ENCODE assay signal across 12 mouse cellular contexts in the genomic region with DNA sequence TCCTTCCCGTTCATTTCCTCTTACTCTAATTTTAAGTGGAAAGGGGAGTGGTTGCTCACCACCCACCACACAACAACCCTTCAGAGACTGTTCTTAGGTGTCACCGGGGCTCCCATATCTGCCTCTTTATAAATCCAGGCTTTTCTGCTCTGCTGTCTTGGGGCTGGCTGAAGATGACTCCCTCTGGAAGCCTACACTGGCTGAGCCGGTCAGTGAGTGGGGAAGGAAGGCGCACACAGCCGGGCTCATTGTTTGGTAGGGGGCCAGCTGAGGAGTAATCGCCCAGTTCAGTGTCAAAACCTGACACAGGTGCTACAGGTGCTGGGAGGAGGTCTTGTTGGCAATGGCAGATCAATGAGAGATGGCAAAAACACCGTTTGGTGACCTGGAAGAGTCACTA. TPM values are rescaled to one million over a fixed set of nuclear protein-coding genes. Genes with fewer than 3 reads are reported as not detected.
DNase-seq lines count a peak whose midpoint lies in the region; ATAC-seq and TF ChIP-seq lines count a peak whose summit lies in the region.
"Had no signal": no experiment of that assay in that cellular context is flagged by ENCODE, and none has a peak within 500 bp of the region (broad histone marks: within the 10 kb centered on the region; RNA-seq: fewer than 3 reads in every experiment).

No protein-coding gene starts in this region.

- H3K27me3 ChIP-seq in liver, embryonic 15.5 days: peaks cover 48% of the 10 kb centered on the region
- H3K27me3 ChIP-seq: hindbrain, embryonic 15.5 days had no signal

- no peak for TF ChIP-seq CTCF in layer of hippocampus, adult 2 months (conservative IDR thresholded peaks at IDR 0.05)

- H3K4me1 ChIP-seq in liver, embryonic 15.5 days (replicated peaks): peaks cover 14% of the 10 kb centered on the region; the same call in 1 of the 2 replicates

- peak overlapping the region; percentile 24; the same call in 1 of the 2 replicates for H3K4me3 ChIP-seq in layer of hippocampus, adult 2 months
- no peak overlapping the region for H3K4me3 ChIP-seq in liver, embryonic 15.5 days (replicated peaks)
- H3K4me3 ChIP-seq: hindbrain, embryonic 15.5 days; limb, embryonic 12.5 days; midbrain, embryonic 12.5 days; neural tube, embryonic 13.5 days had no signal

- no peaks in the 10 kb centered on the region for H3K9me3 ChIP-seq in liver, embryonic 15.5 days (replicated peaks)
- H3K9me3 ChIP-seq: hindbrain, embryonic 15.5 days; limb, embryonic 12.5 days; midbrain, embryonic 12.5 days; neural tube, embryonic 13.5 days had no signal

- H3K36me3 ChIP-seq in liver, embryonic 15.5 days (replicated peaks): no peaks in the 10 kb centered on the region
- H3K36me3 ChIP-seq: hindbrain, embryonic 15.5 days; limb, embryonic 12.5 days; midbrain, embryonic 12.5 days; neural tube, embryonic 13.5 days had no signal

- H3K9ac ChIP-seq in liver, embryonic 15.5 days: no peak overlapping the region
- H3K9ac ChIP-seq: hindbrain, embryonic 15.5 days; limb, embryonic 12.5 days; midbrain, embryonic 12.5 days; neural tube, embryonic 13.5 days had no signal

- 17% methylated on average over 7 of the region's 7 CpGs for WGBS in liver, embryonic 15.5 days (ENCODE audit: insufficient replicate concordance)

- peak; percentile 8; the same call in 1 of the 2 replicates for ATAC-seq in granulocyte monocyte progenitor cell, adult 5-6 weeks (replicated peaks; ENCODE audit: poor library complexity, severe bottlenecking)
- ATAC-seq in liver, embryonic 15.5 days (ENCODE audit: insufficient read depth): no peak
- ATAC-seq in CD4-positive, CD25-positive, alpha-beta regulatory T cell, adult 4 months: no peak

- H3K27ac ChIP-seq in layer of hippocampus, adult 2 months: no peak overlapping the region
- no peak overlapping the region for H3K27ac ChIP-seq in liver, embryonic 15.5 days (replicated peaks)
- H3K27ac ChIP-seq: hindbrain, embryonic 15.5 days; midbrain, embryonic 12.5 days had no signal

- DNase-seq in layer of hippocampus, adult 2 months (ENCODE audit: low spot score in 2 of 2): no peak
- DNase-seq in layer of hippocampus, postnatal 25 days (ENCODE audit: extremely low spot score in 1 of 2, low spot score in 1 of 2): no peak
- DNase-seq in MN1 (ENCODE audit: low spot score): peak; percentile 67
- DNase-seq in cerebellum, adult 18-20 months: no peak
- no peak for DNase-seq in cerebellum, adult 11 months

- H3K4me2 ChIP-seq in liver, embryonic 15.5 days: peak overlapping the region; percentile 35
- H3K4me2 ChIP-seq: midbrain, embryonic 12.5 days had no signal

RNA-seq across cellular contexts. Expression of gene Cfap45, which starts 5.4 kb away (rescaled TPM):
- total RNA-seq in layer of hippocampus, adult 2 months (2021): 1 to 10 TPM; 4.2 to 4.8 TPM
- total RNA-seq in layer of hippocampus, postnatal 25 days (2021): 1 to 10 TPM; 3.1 to 3.9 TPM
- not detected in 2 replicates for total RNA-seq in granulocyte monocyte progenitor cell, adult 5-6 weeks (2014; fragmentation: Nextera tagmentation)
- total RNA-seq in granulocyte monocyte progenitor cell, adult 5-6 weeks (2017): 0.46 TPM in 1 of 2 replicates, not detected in the other
- polyA plus RNA-seq in liver, embryonic 15.5 days (2015; fragmentation: Nextera tagmentation; extraction: Ambion mirVana): 0.29 and 0.43 TPM in 2 replicates
- polyA plus RNA-seq in CD4-positive, CD25-positive, alpha-beta regulatory T cell, adult 4 months (2017; shearing (Covaris generic)): under 1 TPM in 1 of 2 experiments, not detected in 1; 0.69 TPM

RNA-seq across cellular contexts. Expression of gene Tagln2, which starts 26.1 kb away (rescaled TPM):
- 10 to 100 TPM in 1 of 2 experiments, 1 to 10 TPM in 1; 7.9 to 13.1 TPM for total RNA-seq in layer of hippocampus, adult 2 months (2021)
- 10 to 100 TPM; 10.4 to 12.1 TPM for total RNA-seq in layer of hippocampus, postnatal 25 days (2021)
- total RNA-seq in granulocyte monocyte progenitor cell, adult 5-6 weeks (2014; fragmentation: Nextera tagmentation): 629 and 731 TPM in 2 replicates
- 281 and 350 TPM in 2 replicates for total RNA-seq in granulocyte monocyte progenitor cell, adult 5-6 weeks (2017)
- 121 and 125 TPM in 2 replicates for polyA plus RNA-seq in liver, embryonic 15.5 days (2015; fragmentation: Nextera tagmentation; extraction: Ambion mirVana)
- polyA plus RNA-seq in CD4-positive, CD25-positive, alpha-beta regulatory T cell, adult 4 months (2017; shearing (Covaris generic)): 100 to 1,000 TPM; 226 to 278 TPM

RNA-seq across cellular contexts. Expression of gene Vsig8, which starts 29.8 kb away (rescaled TPM):
- under 1 TPM; 0.41 to 0.61 TPM for total RNA-seq in layer of hippocampus, adult 2 months (2021)
- under 1 TPM; 0.39 to 0.56 TPM for total RNA-seq in layer of hippocampus, postnatal 25 days (2021)
- not detected in 2 replicates for total RNA-seq in granulocyte monocyte progenitor cell, adult 5-6 weeks (2014; fragmentation: Nextera tagmentation)
- total RNA-seq in granulocyte monocyte progenitor cell, adult 5-6 weeks (2017): not detected in 2 replicates
- polyA plus RNA-seq in liver, embryonic 15.5 days (2015; fragmentation: Nextera tagmentation; extraction: Ambion mirVana): not detected in 2 replicates
- polyA plus RNA-seq in CD4-positive, CD25-positive, alpha-beta regulatory T cell, adult 4 months (2017; shearing (Covaris generic)): not detected
- polyA plus RNA-seq: limb, embryonic 12.5 days had no signal

RNA-seq across cellular contexts. Expression of gene Igsf9, which starts 44.4 kb away (rescaled TPM):
- total RNA-seq in layer of hippocampus, adult 2 months (2021): 1 to 10 TPM; 5.7 to 9.2 TPM
- total RNA-seq in layer of hippocampus, postnatal 25 days (2021): 1 to 10 TPM; 5.6 to 8.2 TPM
- total RNA-seq in granulocyte monocyte progenitor cell, adult 5-6 weeks (2014; fragmentation: Nextera tagmentation): not detected in 2 replicates
- not detected in 2 replicates for total RNA-seq in granulocyte monocyte progenitor cell, adult 5-6 weeks (2017)
- 0.96 and 1.2 TPM in 2 replicates for polyA plus RNA-seq in liver, embryonic 15.5 days (2015; fragmentation: Nextera tagmentation; extraction: Ambion mirVana)
- polyA plus RNA-seq in CD4-positive, CD25-positive, alpha-beta regulatory T cell, adult 4 months (2017; shearing (Covaris generic)): 1 to 10 TPM in 1 of 2 experiments, not detected in 1; 1.1 TPM

RNA-seq across cellular contexts. Expression of gene Slamf9, which starts 50.8 kb away (rescaled TPM):
- under 1 TPM in 1 of 2 experiments, not detected in 1; 0.38 TPM for total RNA-seq in layer of hippocampus, adult 2 months (2021)
- total RNA-seq in layer of hippocampus, postnatal 25 days (2021): not detected
- not detected in 2 replicates for total RNA-seq in granulocyte monocyte progenitor cell, adult 5-6 weeks (2014; fragmentation: Nextera tagmentation)
- 0.26 TPM in 1 of 2 replicates, not detected in the other for total RNA-seq in granulocyte monocyte progenitor cell, adult 5-6 weeks (2017)
- 0.78 and 1.2 TPM in 2 replicates for polyA plus RNA-seq in liver, embryonic 15.5 days (2015; fragmentation: Nextera tagmentation; extraction: Ambion mirVana)
- polyA plus RNA-seq in CD4-positive, CD25-positive, alpha-beta regulatory T cell, adult 4 months (2017; shearing (Covaris generic)): not detected
- polyA plus RNA-seq: neural tube, embryonic 13.5 days had no signal

Comparison
In these comparisons a context has a peak if more than half of its experiments do, and no peak if none do; other contexts are left out.
1. RNA of gene Tagln2, which starts 26.1 kb away (total RNA-seq): 281 to 731 TPM in granulocyte monocyte progenitor cell, adult 5-6 weeks; 7.9 to 13.1 TPM in layer of hippocampus, adult 2 months and 10.4 to 12.1 TPM in layer of hippocampus, postnatal 25 days; every median in the first group is over 10 times any median in the second.